Comparison of ENCODE assay signal across 23 mouse cellular contexts in genomic region chr17:3465861-3466260, GRCm38 (mm10).
"Had no signal": no experiment of that assay in that cellular context is flagged by ENCODE, and none has a peak within 500 bp of the region (broad histone marks: within the 10 kb centered on the region; RNA-seq: fewer than 3 reads in every experiment).

No protein-coding gene starts in this region.

- ATAC-seq: hindbrain, postnatal 0 days; intestine, embryonic 16.5 days; liver, embryonic 12.5 days had no signal

- H3K27me3 ChIP-seq: heart, embryonic 12.5 days; hindbrain, embryonic 13.5 days; hindbrain, embryonic 15.5 days; kidney, embryonic 15.5 days; limb, embryonic 12.5 days; liver, embryonic 12.5 days had no signal

- H3K4me1 ChIP-seq: heart, embryonic 10.5 days; hindbrain, embryonic 10.5 days; kidney, embryonic 15.5 days; liver, embryonic 12.5 days had no signal

- H3K27ac ChIP-seq: heart, embryonic 10.5 days; hindbrain, embryonic 10.5 days; hindbrain, embryonic 13.5 days; hindbrain, embryonic 15.5 days; hindbrain, postnatal 0 days; kidney, embryonic 15.5 days; kidney, postnatal 0 days; limb, embryonic 12.5 days; liver, embryonic 12.5 days; liver, embryonic 14.5 days had no signal

- H3K9ac ChIP-seq: heart, embryonic 12.5 days; hindbrain, embryonic 13.5 days; hindbrain, embryonic 15.5 days; kidney, embryonic 15.5 days; limb, embryonic 12.5 days; liver, embryonic 12.5 days; liver, embryonic 14.5 days had no signal

- H3K9me3 ChIP-seq: heart, embryonic 10.5 days; heart, embryonic 12.5 days; hindbrain, embryonic 10.5 days; hindbrain, embryonic 13.5 days; hindbrain, embryonic 15.5 days; kidney, embryonic 15.5 days; limb, embryonic 12.5 days; liver, embryonic 12.5 days had no signal

- H3K4me3 ChIP-seq: heart, embryonic 10.5 days; heart, embryonic 12.5 days; hindbrain, embryonic 10.5 days; hindbrain, embryonic 13.5 days; hindbrain, embryonic 15.5 days; kidney, embryonic 15.5 days; limb, embryonic 12.5 days; liver, embryonic 12.5 days had no signal

- DNase-seq: gastrocnemius, postnatal 25 days; heart, adult 18-20 months; heart, postnatal 10 days; heart, postnatal 4 days; kidney, adult 11 months; kidney, adult 2 months; kidney, adult 9 months; kidney, postnatal 25 days; layer of hippocampus, adult 9-11 months; layer of hippocampus, postnatal 36 days; left cerebral cortex, postnatal 4 days had no signal

- H3K36me3 ChIP-seq: heart, embryonic 10.5 days; heart, embryonic 12.5 days; hindbrain, embryonic 10.5 days; hindbrain, embryonic 13.5 days; hindbrain, embryonic 15.5 days; kidney, embryonic 15.5 days; liver, embryonic 12.5 days had no signal

- H3K4me2 ChIP-seq: heart, embryonic 12.5 days; hindbrain, embryonic 13.5 days; hindbrain, embryonic 15.5 days; kidney, embryonic 15.5 days; limb, embryonic 12.5 days; liver, embryonic 12.5 days had no signal
